Mouse (Mus musculus) spleen, postnatal 10 days (tissue): ENCODE data around the gene Vmn1r14.
"Not testable (repeated sequence)": the region's sequence is repeated elsewhere in the genome, so short reads cannot be mapped to it uniquely, and the experiment has no call there.

Source experiments
- DNase-seq, 2 experiments: peaks; one replicate each; pipeline ENCODE4 v3.0.0; 2021 to 2022; ENCODE audit warnings: low spot score in 2 of 2

Vmn1r14 gene

DNA sequence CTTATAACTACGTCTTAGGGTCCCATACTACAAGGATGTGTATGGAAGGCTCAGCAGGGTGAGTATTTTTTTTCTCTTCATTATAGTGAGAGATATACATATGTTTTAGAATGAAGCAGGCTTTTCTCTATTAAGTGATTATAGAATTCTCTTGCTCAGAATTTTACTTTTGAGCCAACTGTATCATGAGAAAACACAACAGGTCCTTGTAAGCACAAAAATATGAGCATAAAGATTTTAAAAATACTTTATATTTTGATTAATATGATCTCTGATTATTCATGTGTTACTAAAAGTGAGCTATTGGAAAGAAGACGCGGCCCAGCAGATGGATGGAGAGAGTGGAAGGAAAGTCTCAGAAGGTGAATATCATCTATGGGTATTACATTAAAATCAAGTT lies at the start of gene Vmn1r14:
Gene Vmn1r14 (plus strand): TSS at position 301 of the 400 bp plus-strand sequence.
- no peak for DNase-seq

DNA sequence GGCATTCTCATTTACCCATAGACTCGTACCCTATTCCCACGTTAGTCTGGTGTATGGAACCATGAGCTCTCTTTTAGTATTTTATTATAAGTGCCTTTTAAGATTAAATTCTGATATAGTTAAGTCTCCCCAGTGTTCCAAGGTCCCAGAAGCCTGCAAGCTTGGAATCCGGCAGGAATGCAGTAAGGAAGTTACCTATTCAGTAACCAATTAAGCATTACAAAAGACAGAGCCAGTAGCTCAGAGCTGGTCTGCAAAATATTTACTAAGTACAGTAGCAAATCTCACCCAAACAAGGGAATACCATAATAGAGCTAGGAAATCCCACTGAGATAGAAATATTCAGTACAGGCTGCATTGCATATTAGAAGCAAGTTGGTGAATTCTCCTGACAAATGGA lies 41.5 kb upstream of the Vmn1r14 start:
- not testable (repeated sequence) for DNase-seq

DNA sequence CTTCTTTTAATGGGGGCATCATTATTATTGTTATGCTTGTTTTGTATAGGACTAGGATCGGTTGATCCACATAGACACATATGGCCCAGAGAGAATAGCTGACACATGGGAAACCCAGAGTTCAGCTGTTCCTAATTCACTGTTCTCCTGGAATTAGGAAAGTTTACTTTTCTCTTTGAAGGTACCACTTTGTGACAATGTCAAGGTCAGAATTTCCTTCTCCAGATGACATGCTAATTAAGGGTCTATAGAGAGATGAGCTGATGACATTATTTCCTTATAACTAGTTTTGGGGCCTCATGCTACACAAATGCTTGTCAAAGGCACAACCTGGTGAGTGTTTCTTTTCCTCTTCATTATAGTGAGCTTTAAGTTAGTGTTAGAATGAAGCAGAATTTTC lies 28.5 kb upstream of the Vmn1r14 start, which contains the start of gene Vmn1r13:
Gene Vmn1r13 (plus strand): TSS at position 301 of the 400 bp plus-strand sequence.
- DNase-seq: not testable (repeated sequence)

DNA sequence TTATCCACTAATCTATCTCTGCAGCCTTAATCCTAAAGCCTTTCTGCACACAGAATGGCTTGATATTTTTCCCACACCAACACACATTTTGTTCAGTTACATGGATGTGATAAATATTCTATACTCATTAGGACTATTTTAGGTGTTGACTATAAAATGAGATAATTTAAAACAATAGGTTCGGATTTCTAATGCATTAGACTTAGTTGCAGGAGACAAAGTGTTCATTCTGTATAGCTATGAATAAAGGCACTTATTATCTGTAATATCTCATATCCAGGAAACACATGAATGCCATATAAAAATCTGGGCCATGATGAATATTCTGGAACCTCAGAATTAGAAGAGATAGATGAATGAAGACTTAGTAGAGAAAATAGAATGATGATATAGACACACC lies 26.2 kb downstream of the Vmn1r14 start, which contains the start of gene Vmn1r15:
Gene Vmn1r15 (plus strand): TSS at position 301 of the 400 bp plus-strand sequence.
- no peak for DNase-seq

DNA sequence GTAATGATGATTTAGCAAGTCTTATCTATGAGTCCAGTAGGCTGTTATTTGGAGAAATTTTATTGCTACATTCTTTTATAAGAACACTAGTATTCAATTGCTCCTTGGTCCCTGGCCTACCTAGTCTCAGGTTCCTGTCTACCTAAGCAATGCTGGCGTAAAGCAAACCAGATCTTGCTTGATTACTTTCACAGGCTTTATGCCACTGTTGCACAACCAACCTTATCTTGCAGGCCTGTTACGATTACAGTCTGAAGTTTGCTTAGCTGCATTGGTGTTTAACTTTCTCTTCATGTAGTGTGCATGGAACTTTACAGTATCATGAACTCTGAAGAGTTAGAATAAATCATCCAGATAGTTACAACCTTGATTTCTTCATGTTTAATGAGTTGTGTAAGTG lies 29.5 kb downstream of the Vmn1r14 start:
- DNase-seq: no peak

DNA sequence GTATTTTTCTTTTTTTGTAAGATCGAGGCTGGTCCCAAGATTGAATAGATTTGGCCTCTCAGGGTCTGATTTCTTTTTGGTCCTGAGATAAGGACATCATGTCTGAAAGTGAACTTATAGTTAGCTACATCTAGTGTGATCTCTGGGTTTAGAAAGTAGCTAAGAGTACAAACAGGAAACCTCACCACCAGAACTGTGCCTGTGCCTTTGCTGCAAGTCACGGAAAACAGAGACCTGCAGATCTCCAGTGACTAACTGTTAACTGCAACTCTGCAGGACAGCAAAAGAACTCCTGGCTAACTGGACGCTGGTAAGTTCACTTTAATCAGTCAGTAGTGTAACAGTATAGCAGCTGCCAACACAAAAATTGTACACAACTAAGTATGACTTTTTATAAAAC lies 40.4 kb downstream of the Vmn1r14 start:
- no peak for DNase-seq

DNA sequence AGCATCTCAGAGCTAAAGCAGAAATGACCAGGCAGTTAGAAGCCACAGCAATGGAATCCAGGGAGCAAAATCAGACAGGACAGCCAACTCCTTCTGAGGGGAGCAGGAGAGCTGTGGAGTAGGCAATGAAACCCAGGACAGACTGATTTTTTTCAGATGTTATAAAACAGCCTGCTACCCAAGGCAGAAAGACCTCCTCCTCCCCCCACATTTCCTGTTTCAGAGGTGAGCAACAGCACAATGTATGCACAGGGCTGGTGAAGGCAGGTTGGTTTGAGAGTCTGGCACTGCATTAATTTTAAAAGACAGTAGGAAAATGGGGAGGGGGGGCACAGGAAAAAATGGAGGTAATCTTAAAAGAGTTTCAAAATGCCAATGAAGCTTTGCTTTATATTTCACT lies 41.0 kb downstream of the Vmn1r14 start:
- no peak for DNase-seq

DNA sequence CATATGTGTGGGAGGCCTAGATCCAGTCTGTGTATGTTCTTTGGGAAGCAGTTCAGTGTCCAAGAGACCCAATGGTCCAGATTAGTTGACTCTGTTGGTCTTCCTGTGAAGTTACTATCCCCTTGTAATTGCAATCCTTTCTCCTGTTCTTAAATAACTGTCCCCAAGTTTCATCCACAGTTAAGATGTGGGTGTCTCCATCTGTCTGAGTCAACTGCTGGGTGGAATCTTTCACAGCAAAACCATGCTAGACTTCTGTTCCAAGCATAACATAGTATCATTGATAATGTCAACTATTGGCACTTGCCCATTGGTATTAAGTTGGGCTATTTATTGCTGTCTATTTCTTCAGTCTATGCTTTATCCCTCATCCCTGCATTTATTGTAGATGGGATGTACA lies 47.5 kb downstream of the Vmn1r14 start:
- DNase-seq: no peak
